Mouse (Mus musculus) cerebellum, adult 8-10 months (tissue): ENCODE data around the gene Npas4.
"Not testable (repeated sequence)": the region's sequence is repeated elsewhere in the genome, so short reads cannot be mapped to it uniquely, and the experiment has no call there.

Experiments
- DNase-seq: peaks from one replicate; pipeline ENCODE4 v3.0.0; 2022

Gene Npas4

GRCm38 (mm10) chr19:4992371-4992770 is 2.3 kb upstream of the Npas4 start:
- DNase-seq: no peak

DNA sequence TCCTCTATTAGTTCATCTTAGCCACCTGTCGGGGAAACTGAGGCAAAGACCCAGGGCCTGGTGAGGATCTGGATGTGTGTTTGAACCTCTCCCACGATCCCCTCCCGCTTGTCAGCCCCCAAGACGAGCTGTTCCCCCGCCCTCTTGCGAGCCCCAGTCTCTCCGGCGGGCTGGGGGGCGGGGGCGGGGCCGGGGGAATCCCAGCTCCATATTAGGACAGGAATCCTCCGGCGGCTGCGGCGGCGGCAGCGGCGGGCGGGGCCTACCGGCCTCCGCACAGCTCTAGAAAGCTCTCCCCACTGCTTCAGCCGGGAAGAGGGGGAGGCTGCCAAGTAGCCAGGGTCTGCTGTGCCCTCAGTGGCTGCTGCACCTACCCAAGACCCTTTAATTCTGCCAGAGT is 600 bp upstream of the Npas4 start:
- DNase-seq: peak; percentile 38

DNA sequence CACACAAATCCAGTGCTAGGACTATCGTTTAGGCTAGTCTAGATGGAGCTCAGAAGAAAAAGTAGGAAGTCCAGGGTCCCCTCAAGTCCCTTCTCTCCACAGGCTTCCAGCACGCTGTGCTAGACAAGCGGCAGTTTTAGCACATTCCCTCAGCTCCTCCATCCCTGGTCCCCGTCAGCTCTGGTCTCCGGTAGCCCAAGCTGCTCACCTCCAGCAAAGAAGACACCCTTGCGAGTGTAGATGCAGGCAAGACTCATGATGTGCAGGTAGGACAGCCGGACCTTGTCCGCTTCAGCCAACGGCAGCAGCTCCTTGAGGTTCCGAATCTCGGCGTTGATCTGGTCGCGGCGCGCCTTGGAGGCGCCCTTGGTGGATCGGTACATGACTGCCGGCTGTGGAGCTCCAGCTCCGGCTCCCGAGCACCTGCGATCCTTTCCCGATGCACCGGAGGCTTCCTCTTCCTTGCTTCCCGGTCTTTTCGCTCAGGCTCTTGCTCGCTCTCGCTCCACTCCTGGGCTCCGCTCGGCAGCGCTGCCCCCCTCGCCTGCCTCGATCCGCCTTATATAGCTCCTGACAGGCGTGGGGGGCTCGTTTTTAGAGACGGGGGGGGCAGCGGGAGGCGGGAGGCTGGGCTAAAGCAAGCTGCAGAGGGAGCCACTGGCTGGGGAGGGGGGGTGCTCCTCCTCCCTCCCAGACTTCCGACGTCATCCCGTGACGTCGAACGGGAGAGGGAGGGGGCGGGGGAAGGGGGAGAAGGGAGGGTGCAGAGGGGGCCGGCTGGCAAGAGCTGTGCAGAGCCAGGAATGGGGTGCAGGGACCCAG is 471 bp downstream of the Npas4 start:
- DNase-seq: peak; percentile 80

DNA sequence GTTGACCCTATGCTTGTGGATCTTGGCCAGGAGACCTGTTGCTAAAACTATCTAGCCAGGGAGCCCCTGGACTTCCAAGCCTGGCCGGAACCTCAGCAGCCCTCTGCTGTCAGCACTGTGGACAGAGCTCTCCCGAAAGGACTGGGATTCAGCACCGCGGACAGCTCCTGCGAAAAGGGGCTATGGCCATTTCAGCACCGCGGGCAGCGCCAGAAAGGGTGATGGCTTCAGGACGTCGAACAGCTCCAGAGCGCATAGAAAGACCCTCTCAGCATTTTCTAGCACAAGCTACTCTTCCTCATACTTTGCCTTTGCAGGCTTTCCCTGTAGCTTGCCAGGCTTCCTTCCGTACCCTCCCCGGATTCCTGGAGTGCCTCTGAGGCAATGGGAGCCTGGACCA is 1.1 kb downstream of the Npas4 start:
- peak; percentile 48 for DNase-seq

DNA sequence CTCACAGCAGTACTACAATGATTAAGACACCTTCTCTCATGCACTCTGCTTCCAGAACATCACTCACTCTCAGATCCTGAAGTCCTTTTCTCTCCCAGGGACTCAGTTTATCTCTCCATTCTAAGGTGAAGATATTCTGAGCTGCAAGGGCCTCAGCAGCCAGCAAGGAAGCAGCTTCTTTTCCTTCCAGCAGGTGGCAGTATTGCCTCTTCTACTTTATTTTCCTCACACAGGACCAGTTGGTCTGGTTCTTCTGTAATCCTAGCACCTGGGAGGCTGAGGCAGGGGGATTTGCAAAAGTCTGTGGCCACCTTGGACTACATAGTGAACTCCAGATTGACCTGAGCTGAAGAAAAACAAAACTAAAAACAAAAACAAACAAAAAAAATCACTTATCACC is 8.3 kb downstream of the Npas4 start:
- DNase-seq: peak; percentile 75

DNA sequence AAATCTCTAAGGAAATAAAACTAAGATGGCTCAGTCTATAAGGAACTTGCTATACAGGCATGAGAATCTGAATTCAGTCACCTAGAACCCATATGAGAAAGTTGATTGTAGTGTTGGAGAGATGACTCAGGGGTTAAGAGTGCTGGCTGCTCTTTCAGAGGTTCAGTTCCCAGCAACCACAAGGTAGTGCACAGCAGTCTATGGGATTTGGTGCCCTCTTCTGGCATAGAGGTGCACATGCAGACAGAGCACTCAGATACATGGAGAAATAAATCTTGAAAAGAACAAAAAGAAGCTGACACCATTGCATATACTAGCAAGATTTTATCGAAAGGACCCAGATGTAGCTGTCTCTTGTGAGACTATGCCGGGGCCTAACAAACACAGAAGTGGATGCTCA is 21.9 kb downstream of the Npas4 start:
- DNase-seq: no peak

GRCm38 (mm10) chr19:4961928-4962601 is 28.1 kb downstream of the Npas4 start, which contains the start of gene Mrpl11:
TSS of gene Mrpl11 (plus strand) at chr19:4962147.
- DNase-seq: peak; percentile 92

DNA sequence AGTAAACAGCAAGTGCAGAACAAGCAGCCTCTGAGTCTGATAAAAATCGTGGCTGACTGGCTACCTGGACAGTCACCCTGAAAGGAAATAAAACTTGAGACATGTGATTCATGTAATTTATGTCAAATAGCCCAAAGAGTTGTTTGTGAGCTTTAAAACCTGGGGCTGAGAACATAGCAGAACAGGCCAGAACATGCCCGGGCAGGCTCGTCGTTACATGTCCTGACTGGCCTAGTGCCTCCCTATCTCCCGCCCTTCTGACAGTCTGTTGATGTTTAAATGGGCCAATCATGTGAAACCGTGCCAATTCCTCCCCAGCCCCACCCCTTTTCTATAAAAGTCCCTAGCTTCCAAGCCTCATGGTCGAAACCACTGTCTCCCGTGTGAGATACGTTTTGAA is 41.5 kb downstream of the Npas4 start:
- DNase-seq: not testable (repeated sequence)

DNA sequence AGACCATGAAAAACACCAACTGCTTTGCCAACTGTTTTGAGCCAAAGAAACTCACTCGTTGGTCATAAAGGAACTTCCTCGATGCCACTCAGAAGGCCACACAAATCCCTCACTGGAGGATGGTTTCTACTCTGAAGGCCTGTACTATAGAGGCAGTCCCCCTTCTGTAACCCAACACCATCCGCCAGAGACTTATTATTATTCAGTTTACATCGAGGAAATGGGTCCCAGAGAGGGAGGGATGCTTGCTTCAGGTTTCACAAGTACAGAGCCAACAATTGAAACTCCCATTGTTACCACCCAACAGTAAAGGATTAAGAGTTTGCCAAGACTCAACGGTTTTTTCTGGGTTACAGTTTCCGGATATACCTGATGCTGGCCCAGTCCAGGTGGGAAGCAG is 44.6 kb downstream of the Npas4 start:
- no peak for DNase-seq

GRCm38 (mm10) chr19:4943253-4943588 is 46.9 kb downstream of the Npas4 start:
- DNase-seq: no peak

DNA sequence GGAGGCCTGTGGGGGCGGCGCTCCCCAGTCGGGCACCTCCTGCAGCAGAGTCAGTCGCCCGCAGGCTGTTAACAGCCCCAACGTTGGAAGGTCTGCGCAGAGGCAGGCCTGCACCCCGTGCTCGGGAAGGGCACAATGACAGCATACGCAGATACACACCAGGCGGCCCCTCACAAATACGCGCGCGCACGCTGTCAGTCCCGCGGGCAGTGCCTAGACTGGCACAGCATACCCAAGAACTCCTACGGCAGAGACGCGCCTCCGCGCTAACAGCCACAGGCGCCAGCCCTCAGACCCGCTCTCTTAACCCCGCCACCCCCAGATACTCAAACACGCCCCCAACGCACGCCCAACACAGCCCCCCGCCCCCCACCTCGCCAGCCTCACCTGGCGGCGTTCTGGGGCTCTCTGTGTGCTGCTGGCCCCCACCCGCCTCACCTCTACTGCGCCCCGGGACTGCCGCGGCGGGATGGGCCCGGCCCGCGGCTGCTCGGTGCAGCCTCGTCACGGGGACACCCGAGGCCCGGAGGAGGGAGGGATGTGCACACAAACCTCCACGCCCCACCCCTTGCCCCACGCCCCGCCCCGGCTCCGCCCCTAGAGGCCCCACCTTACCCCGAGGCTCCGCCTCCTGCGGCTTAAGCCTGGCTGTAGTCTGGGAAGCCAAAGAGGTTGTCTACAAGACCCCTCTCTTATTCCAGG is 47.4 kb downstream of the Npas4 start, which contains the start of gene Peli3:
Gene Peli3 (minus strand): TSS at position 577 of the 702 bp plus-strand sequence.
- peak; percentile 82 for DNase-seq

- peak; percentile 38 for DNase-seq
These were observed 52.4 kb downstream of the Npas4 start for GRCm38 (mm10) chr19:4937444-4938310.

- no peak for DNase-seq
These were observed 53.2 kb downstream of the Npas4 start for GRCm38 (mm10) chr19:4936896-4937295.
